Mouse (Mus musculus) naive thymus-derived CD4-positive, alpha-beta T cell, adult 5 months (primary cell): ENCODE data around the gene Tmprss11d. TPM values are rescaled to one million over a fixed set of nuclear protein-coding genes. Genes with fewer than 3 reads are reported as not detected.

Source experiments
- polyA plus RNA-seq: library from polyadenylated mRNA; unstranded; fragments of 100-300 nt; shearing (Covaris generic); gene quantifications from one replicate; pipeline ENCODE4 v1.2.1, GENCODE M21; 2017

The Tmprss11d gene
- polyA plus RNA-seq: not detected

DNA sequence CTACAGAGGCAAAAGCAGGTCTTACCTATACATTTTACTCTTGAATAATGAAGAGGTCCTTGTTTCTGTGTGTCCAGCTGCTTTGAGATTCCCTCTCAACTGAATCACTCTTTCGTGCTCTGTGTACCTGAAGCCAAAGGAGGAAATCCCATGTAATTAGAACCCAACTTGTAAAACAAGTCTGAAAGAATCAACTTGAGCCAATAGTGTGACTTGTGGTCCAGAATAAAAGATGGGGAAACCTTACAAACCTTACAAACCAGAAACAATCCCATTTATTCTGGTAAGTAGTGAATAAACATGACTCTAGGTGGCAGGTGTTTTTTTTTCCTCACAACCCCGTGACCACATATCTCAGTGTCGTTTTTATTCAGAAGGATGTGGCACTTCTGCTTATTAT is at the start of gene Tmprss11d:
Gene Tmprss11d, minus strand, starts transcription at position 101 of the 400 bp plus-strand sequence.

GRCm38 (mm10) chr5:86289208-86289607 is 84.0 kb downstream of the Tmprss11d start, which contains the start of gene Tmprss11c:
Gene Tmprss11c (minus strand): TSS chr5:86289308.

Other genes starting within 250 kb of the Tmprss11d start
- 23.5 TPM for gene Uba6, start 200.6 kb downstream of the Tmprss11d start, polyA plus RNA-seq
- gene Gnrhr, start 175.5 kb downstream of the Tmprss11d start, polyA plus RNA-seq: not detected
- gene Tmprss11c, start 84.1 kb downstream of the Tmprss11d start, polyA plus RNA-seq: not detected
- gene Tmprss11a, start 95.6 kb upstream of the Tmprss11d start, polyA plus RNA-seq: 0.26 TPM
- not detected for gene Tmprss11g, start 145.2 kb upstream of the Tmprss11d start, polyA plus RNA-seq